Mouse (Mus musculus): Measurements from ENCODE around the gene E330034G19Rik.
"Not testable (repeated sequence)": the region's sequence is repeated elsewhere in the genome, so short reads cannot be mapped to it uniquely, and the experiment has no call there.

E330034G19Rik gene

GRCm38 (mm10) chr14:24292914-24293313 is at the start of gene E330034G19Rik:
Gene E330034G19Rik, plus strand, starts transcription at chr14:24293214.
- no peak for DNase-seq (ENCODE audit: low spot score)

- peak; percentile 25 for DNase-seq (ENCODE audit: low spot score)
Measured at GRCm38 (mm10) chr14:24244330-24245176, 48.5 kb upstream of the E330034G19Rik start.

- DNase-seq (ENCODE audit: low spot score), result peak; percentile 72
Measured at GRCm38 (mm10) chr14:24245177-24246081, 47.6 kb upstream of the E330034G19Rik start, which contains the start of gene Dlg5. Gene Dlg5, minus strand, starts transcription at chr14:24245920.

GRCm38 (mm10) chr14:24249926-24250325 is 43.1 kb upstream of the E330034G19Rik start:
- DNase-seq (ENCODE audit: low spot score), result no peak

GRCm38 (mm10) chr14:24251326-24251725 is 41.7 kb upstream of the E330034G19Rik start:
- no peak for DNase-seq (ENCODE audit: low spot score)

- DNase-seq (ENCODE audit: low spot score), result peak; percentile 15
Measured at GRCm38 (mm10) chr14:24253611-24254202, 39.3 kb upstream of the E330034G19Rik start.

- DNase-seq (ENCODE audit: low spot score), result no peak
Measured at GRCm38 (mm10) chr14:24255956-24256355, 37.1 kb upstream of the E330034G19Rik start.

GRCm38 (mm10) chr14:24260391-24260790 is 32.6 kb upstream of the E330034G19Rik start:
- DNase-seq (ENCODE audit: low spot score), result no peak

GRCm38 (mm10) chr14:24262382-24262781 is 30.6 kb upstream of the E330034G19Rik start:
- DNase-seq (ENCODE audit: low spot score), result no peak

- no peak for DNase-seq (ENCODE audit: low spot score)
Measured at GRCm38 (mm10) chr14:24262915-24263314, 30.1 kb upstream of the E330034G19Rik start.

GRCm38 (mm10) chr14:24269571-24269970 is 23.4 kb upstream of the E330034G19Rik start:
- no peak for DNase-seq (ENCODE audit: low spot score)

GRCm38 (mm10) chr14:24273575-24273974 is 19.4 kb upstream of the E330034G19Rik start:
- DNase-seq (ENCODE audit: low spot score), result peak; percentile 16

- no peak for DNase-seq (ENCODE audit: low spot score)
Measured at GRCm38 (mm10) chr14:24275534-24275933, 17.5 kb upstream of the E330034G19Rik start.

- DNase-seq (ENCODE audit: low spot score), result no peak
Measured at GRCm38 (mm10) chr14:24281278-24281677, 11.7 kb upstream of the E330034G19Rik start.

- no peak for DNase-seq (ENCODE audit: low spot score)
Measured at GRCm38 (mm10) chr14:24282276-24282675, 10.7 kb upstream of the E330034G19Rik start.

- DNase-seq (ENCODE audit: low spot score), result no peak
Measured at GRCm38 (mm10) chr14:24286136-24286535, 6.9 kb upstream of the E330034G19Rik start.

GRCm38 (mm10) chr14:24290726-24291125 is 2.3 kb upstream of the E330034G19Rik start:
- no peak for DNase-seq (ENCODE audit: low spot score)

- DNase-seq (ENCODE audit: low spot score), result no peak
Measured at GRCm38 (mm10) chr14:24293631-24294030, 617 bp downstream of the E330034G19Rik start.

GRCm38 (mm10) chr14:24302126-24302525 is 9.1 kb downstream of the E330034G19Rik start:
- DNase-seq (ENCODE audit: low spot score), result not testable (repeated sequence)

GRCm38 (mm10) chr14:24306667-24307066 is 13.7 kb downstream of the E330034G19Rik start:
- no peak for DNase-seq (ENCODE audit: low spot score)

- DNase-seq (ENCODE audit: low spot score), result no peak
Measured at GRCm38 (mm10) chr14:24307146-24307545, 14.1 kb downstream of the E330034G19Rik start.

GRCm38 (mm10) chr14:24311110-24311509 is 18.1 kb downstream of the E330034G19Rik start:
- DNase-seq (ENCODE audit: low spot score), result peak; percentile 55

All from urinary bladder, postnatal 14 days (tissue).